Mouse (Mus musculus) heart, adult 2 months (tissue): ENCODE data around the gene Myzap. TPM values are rescaled to one million over a fixed set of nuclear protein-coding genes. Genes with fewer than 3 reads are reported as not detected.

Source experiments
- DNase-seq, 2 experiments: peaks; one replicate each; pipeline ENCODE4 v3.0.0; 2021
- H3K27ac ChIP-seq: fragments of 200-600 bp; 2 replicates; pipeline ENCODE4 v1.8.1; 2022
- H3K27me3 ChIP-seq: fragments of 200-500 bp; 2 replicates; pipeline ENCODE4 v1.6.1; 2012; ENCODE audit warnings: mild to moderate bottlenecking, low read length, inconsistent platforms, mixed read lengths; ENCODE audit not compliant: control insufficient read depth, insufficient read depth
- H3K36me3 ChIP-seq: fragments of 200-500 bp; 2 replicates; pipeline ENCODE4 v1.6.1; 2012; ENCODE audit warnings: low read length, inconsistent platforms; ENCODE audit not compliant: control insufficient read depth, insufficient read depth
- H3K4me1 ChIP-seq: fragments of 200-500 bp; 2 replicates; pipeline ENCODE4 v1.6.1; 2011; ENCODE audit warnings: low read length; ENCODE audit not compliant: control insufficient read depth, insufficient read depth
- H3K4me3 ChIP-seq: fragments of 200-600 bp; 2 replicates; pipeline ENCODE4 v1.8.1; 2022
- H3K79me2 ChIP-seq: fragments of 200-500 bp; replicated peaks from 2 replicates; pipeline ENCODE4 v1.6.1; 2012; ENCODE audit warnings: mild to moderate bottlenecking, inconsistent platforms, low read length, moderate library complexity, mixed read lengths; ENCODE audit not compliant: control insufficient read depth, insufficient read depth
- H3K9ac ChIP-seq: fragments of 200-500 bp; 2 replicates; pipeline ENCODE4 v1.6.1; 2012; ENCODE audit warnings: low read depth, mild to moderate bottlenecking, control low read depth, inconsistent platforms, low read length, mixed read lengths
- CTCF ChIP-seq: fragments of 200-600 bp; IDR thresholded peaks from 2 replicates; pipeline ENCODE4 v1.8.1; 2022; ENCODE audit warnings: antibody characterized with exemption, mild to moderate bottlenecking, moderate library complexity
- EP300 ChIP-seq: fragments of 200-500 bp; IDR thresholded peaks from 2 replicates; pipeline ENCODE4 v1.6.1; 2011; ENCODE audit warnings: low read depth, low read length, control low read depth; ENCODE audit not compliant: insufficient read depth
- POLR2A ChIP-seq: fragments of 200-500 bp; IDR thresholded peaks from 2 replicates; pipeline ENCODE4 v1.6.1; 2011; ENCODE audit warnings: mild to moderate bottlenecking, low read depth, low read length, control low read depth; ENCODE audit not compliant: insufficient read depth
- WGBS: fragments of 180-500 bp; shearing (Covaris S2); methylation state at CpG from one replicate; pipeline ENCODE4 v1.1.7; 2018; 5-methylcytosine and 5-hydroxymethylcytosine counted together
- intact Hi-C: fragments of 180-260 bp; cut with DNase I; formaldehyde crosslinking; loops from one replicate; pipeline ENCODE4 v1.15.1; 2025
- polyA plus RNA-seq: library from polyadenylated mRNA; depleted of rRNA; stranded (reverse); fragments of >200 nt; gene quantifications from 2 replicates; pipeline ENCODE4 v1.2.3, GENCODE M21; 2012
- total RNA-seq, 2 experiments: library from RNA; stranded (reverse); gene quantifications; 2 replicates each; pipeline ENCODE4 v1.2.3; 2021

Gene Myzap
- total and polyA plus RNA-seq, 3 experiments, result 163 to 430 (median 359) TPM

GRCm38 (mm10) chr9:71535036-71535435 lies 57.1 kb downstream of the Myzap start:
- Histone ChIP-seq H3K27me3 (no peaks in the 10 kb centered on the region), H3K9ac (no peak overlapping the region), H3K4me1 (no peaks in the 10 kb centered on the region; the same call in 1 of the 2 replicates), H3K27ac (no peak overlapping the region), H3K4me3 (no peak overlapping the region), H3K79me2 (no peaks in the 10 kb centered on the region), H3K36me3 (peaks cover 6% of the 10 kb centered on the region; the same call in 1 of the 2 replicates)
- intact Hi-C loops, result loop anchor here (10.0 kb wide), 1 partner anchor 170 kb away; no protein-coding TSS in a partner anchor
- TF ChIP-seq EP300 (no peak), CTCF (no peak), POLR2A (no peak)
- WGBS, result 94% methylated on average over 2 of the region's 2 CpGs
- DNase-seq, result no peak

DNA sequence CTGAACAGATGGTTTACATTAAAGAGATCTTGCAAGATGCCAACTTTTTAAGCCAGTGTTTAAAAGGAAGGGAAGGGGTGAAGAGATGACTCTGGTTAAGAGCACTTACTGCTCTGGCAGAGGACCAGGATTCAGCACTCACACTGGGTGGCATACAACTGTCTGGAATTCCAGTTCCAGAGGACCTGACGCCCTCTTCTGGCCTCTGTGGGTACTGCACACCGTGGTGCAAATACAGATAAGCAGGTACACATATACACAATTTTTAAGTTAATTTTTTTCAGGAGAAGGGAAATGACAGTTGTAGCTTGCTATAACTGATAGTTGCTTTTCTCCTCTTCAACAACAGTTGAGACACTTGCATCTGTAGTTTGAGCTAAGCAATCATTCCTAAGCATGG lies 62.2 kb downstream of the Myzap start:
- no peak for DNase-seq
- intact Hi-C loops, result loop anchor here (10.0 kb wide), 1 partner anchor 165 kb away; no protein-coding TSS in a partner anchor
- no peak overlapping the region for H3K9ac ChIP-seq
- H3K27ac ChIP-seq, result no peak overlapping the region
- H3K4me1 ChIP-seq, result no peaks in the 10 kb centered on the region
- no peak overlapping the region for H3K4me3 ChIP-seq
- H3K27me3 ChIP-seq, result no peaks in the 10 kb centered on the region
- peaks cover 2% of the 10 kb centered on the region for H3K36me3 ChIP-seq
- no peaks in the 10 kb centered on the region for H3K79me2 ChIP-seq
- 83% methylated on average over 2 of the region's 2 CpGs for WGBS
- TF ChIP-seq POLR2A, result no peak
- TF ChIP-seq EP300, result no peak
- TF ChIP-seq CTCF, result peak; percentile 54

GRCm38 (mm10) chr9:71527438-71527837 lies 64.7 kb downstream of the Myzap start:
- no peak for DNase-seq
- 80% methylated on average over 9 of the region's 9 CpGs for WGBS
- peaks cover 1% of the 10 kb centered on the region for H3K4me1 ChIP-seq
- no peak overlapping the region for H3K27ac ChIP-seq
- TF ChIP-seq POLR2A (no peak), CTCF (no peak), EP300 (no peak)
- intact Hi-C loops, result no loop called here
- no peaks in the 10 kb centered on the region for H3K79me2 ChIP-seq
- H3K4me3 ChIP-seq, result no peak overlapping the region
- no peaks in the 10 kb centered on the region for H3K27me3 ChIP-seq
- H3K36me3 ChIP-seq, result peaks cover 15% of the 10 kb centered on the region
- no peak overlapping the region for H3K9ac ChIP-seq

DNA sequence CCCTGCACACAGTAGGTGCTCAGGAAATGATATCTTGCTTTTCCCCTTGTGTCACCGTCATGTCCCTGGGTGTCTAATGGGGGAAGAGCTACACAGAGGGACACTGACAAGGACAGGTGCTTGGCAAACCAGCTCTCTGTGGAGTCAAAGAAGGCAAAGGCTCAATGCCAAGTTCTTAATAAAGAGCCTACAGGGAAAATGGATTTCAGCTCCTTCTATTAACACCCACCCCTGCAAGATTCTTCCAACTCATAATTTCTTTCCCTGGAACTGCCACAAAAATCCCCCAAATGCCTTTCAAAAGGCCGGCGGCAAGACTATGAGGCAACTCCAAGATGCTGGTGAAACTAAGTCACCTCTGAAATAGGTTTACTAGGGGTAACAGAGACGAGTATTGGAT lies 68.3 kb downstream of the Myzap start:
- intact Hi-C loops, result no loop called here
- DNase-seq, result peak in 1 of 2 experiments; percentile 29
- H3K4me3 ChIP-seq, result no peak overlapping the region
- WGBS, result 79% methylated on average over 4 of the region's 4 CpGs
- H3K27ac ChIP-seq, result peak overlapping the region; percentile 29
- no peak overlapping the region for H3K9ac ChIP-seq
- H3K79me2 ChIP-seq, result peaks cover 1% of the 10 kb centered on the region; the same call in 1 of the 2 replicates
- H3K36me3 ChIP-seq, result peaks cover 15% of the 10 kb centered on the region
- H3K4me1 ChIP-seq, result peaks cover 1% of the 10 kb centered on the region
- H3K27me3 ChIP-seq, result no peaks in the 10 kb centered on the region
- TF ChIP-seq CTCF, result no peak
- no peak for TF ChIP-seq EP300
- TF ChIP-seq POLR2A, result no peak

- 46% methylated on average over 3 of the region's 3 CpGs for WGBS
- peaks cover 1% of the 10 kb centered on the region for H3K4me1 ChIP-seq
- no peak for DNase-seq
- H3K27ac ChIP-seq, result no peak overlapping the region
- no peak overlapping the region for H3K4me3 ChIP-seq
- H3K36me3 ChIP-seq, result peaks cover 14% of the 10 kb centered on the region
- H3K79me2 ChIP-seq, result peaks cover 1% of the 10 kb centered on the region; the same call in 1 of the 2 replicates
- H3K27me3 ChIP-seq, result no peaks in the 10 kb centered on the region
- TF ChIP-seq EP300 (no peak), POLR2A (no peak), CTCF (no peak)
- intact Hi-C loops, result no loop called here
- H3K9ac ChIP-seq, result no peak overlapping the region
Measured at GRCm38 (mm10) chr9:71519836-71520235, 72.3 kb downstream of the Myzap start.

- DNase-seq, result no peak
- intact Hi-C loops, result no loop called here
- Histone ChIP-seq H3K79me2 (peaks cover 1% of the 10 kb centered on the region; the same call in 1 of the 2 replicates), H3K4me1 (no peaks in the 10 kb centered on the region), H3K36me3 (peaks cover 5% of the 10 kb centered on the region; the same call in 1 of the 2 replicates), H3K27me3 (no peaks in the 10 kb centered on the region), H3K9ac (no peak overlapping the region), H3K4me3 (no peak overlapping the region), H3K27ac (peak overlapping the region; percentile 15; the same call in 1 of the 2 replicates)
- no peak for TF ChIP-seq POLR2A
- TF ChIP-seq EP300, result no peak
- no peak for TF ChIP-seq CTCF
- WGBS, result 65% methylated on average over 4 of the region's 4 CpGs
Measured at GRCm38 (mm10) chr9:71517487-71517886, 74.7 kb downstream of the Myzap start.
